Mouse (Mus musculus) frontal cortex, postnatal 36 days (tissue): Measurements from ENCODE around the gene Dnajb5.

ENCODE experiments used
- DNase-seq, 2 experiments: peaks; one replicate each; pipeline ENCODE4 v3.0.0; 2022; ENCODE audit warnings: low spot score in 2 of 2

Dnajb5 gene

GRCm38 (mm10) chr4:42944185-42944584 lies 5.4 kb upstream of the Dnajb5 start:
- no peak for DNase-seq

GRCm38 (mm10) chr4:42945043-42945442 lies 4.6 kb upstream of the Dnajb5 start:
- no peak for DNase-seq

GRCm38 (mm10) chr4:42945445-42945844 lies 4.2 kb upstream of the Dnajb5 start:
- no peak for DNase-seq

GRCm38 (mm10) chr4:42945952-42946351 lies 3.7 kb upstream of the Dnajb5 start:
- DNase-seq = peak; percentile 74 to 87

- peak; percentile 90 to 93 for DNase-seq
Measured at GRCm38 (mm10) chr4:42946733-42947290, 2.8 kb upstream of the Dnajb5 start.

- DNase-seq = peak in 1 of 2 experiments; percentile 65
Measured at GRCm38 (mm10) chr4:42948527-42948926, 1.1 kb upstream of the Dnajb5 start.

- DNase-seq = no peak
Measured at GRCm38 (mm10) chr4:42949051-42949675, 451 bp upstream of the Dnajb5 start.

- DNase-seq = peak; percentile 85 to 87
Measured at GRCm38 (mm10) chr4:42950065-42950558, 498 bp downstream of the Dnajb5 start.

- peak in 1 of 2 experiments; percentile 27 for DNase-seq
Measured at GRCm38 (mm10) chr4:42951206-42952195, 1.9 kb downstream of the Dnajb5 start.

- DNase-seq = peak in 1 of 2 experiments; percentile 35
Measured at GRCm38 (mm10) chr4:42952563-42952962, 2.9 kb downstream of the Dnajb5 start.

GRCm38 (mm10) chr4:42953435-42954094 lies 4.0 kb downstream of the Dnajb5 start:
- DNase-seq = peak; percentile 54 to 68

- peak; percentile 79 to 85 for DNase-seq
Measured at GRCm38 (mm10) chr4:42954297-42954696, 4.7 kb downstream of the Dnajb5 start.

- DNase-seq = peak in 1 of 2 experiments; percentile 21
Measured at GRCm38 (mm10) chr4:42955200-42955599, 5.6 kb downstream of the Dnajb5 start.

- no peak for DNase-seq
Measured at GRCm38 (mm10) chr4:42956581-42956980, 7.0 kb downstream of the Dnajb5 start.

- DNase-seq = no peak
Measured at GRCm38 (mm10) chr4:42957306-42957705, 7.7 kb downstream of the Dnajb5 start.

- peak in 1 of 2 experiments; percentile 22 for DNase-seq
Measured at GRCm38 (mm10) chr4:42957979-42958378, 8.4 kb downstream of the Dnajb5 start.

- DNase-seq = no peak
Measured at GRCm38 (mm10) chr4:42958942-42959341, 9.3 kb downstream of the Dnajb5 start.

GRCm38 (mm10) chr4:42959382-42959781 lies 9.8 kb downstream of the Dnajb5 start:
- no peak for DNase-seq

GRCm38 (mm10) chr4:42961592-42961991 lies 12.0 kb downstream of the Dnajb5 start:
- DNase-seq = peak; percentile 60 to 81

- DNase-seq = no peak
Measured at GRCm38 (mm10) chr4:42963480-42963879, 13.9 kb downstream of the Dnajb5 start.

GRCm38 (mm10) chr4:42965039-42965719 lies 15.6 kb downstream of the Dnajb5 start:
- peak in 1 of 2 experiments; percentile 79 for DNase-seq
